Mouse (Mus musculus) yolk sac, embryonic 10.5 days (tissue): ENCODE data around the gene Gm11077.

ENCODE experiments used
- DNase-seq: peaks from one replicate; pipeline ENCODE4 v3.0.0-alpha.2; 2017; ENCODE audit warnings: low spot score

Gm11077 gene

DNA sequence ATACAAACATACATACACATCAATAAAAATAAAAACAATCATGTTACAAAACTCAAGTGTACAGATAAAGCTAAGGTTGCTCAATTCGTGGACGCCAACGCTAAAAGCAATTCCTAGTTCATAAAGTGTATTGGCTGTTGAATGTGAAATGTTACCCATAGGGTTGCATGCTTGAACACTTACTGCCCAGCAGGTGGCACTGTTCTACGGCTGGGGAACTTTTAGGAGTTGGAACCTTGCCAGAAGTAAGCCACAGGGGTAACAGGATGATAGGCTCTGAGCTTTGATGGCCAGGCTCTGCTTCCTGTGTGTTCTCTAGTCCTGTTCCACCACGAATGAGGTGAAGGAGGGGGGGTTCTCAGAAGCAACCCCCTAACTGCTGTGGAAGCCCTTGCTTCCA is at the start of gene Gm11077:
TSS of gene Gm11077 (plus strand) at position 13 of the 400 bp plus-strand sequence.
- DNase-seq: no peak

GRCm38 (mm10) chr6:140680713-140681112 is 48.4 kb upstream of the Gm11077 start:
- DNase-seq: no peak

DNA sequence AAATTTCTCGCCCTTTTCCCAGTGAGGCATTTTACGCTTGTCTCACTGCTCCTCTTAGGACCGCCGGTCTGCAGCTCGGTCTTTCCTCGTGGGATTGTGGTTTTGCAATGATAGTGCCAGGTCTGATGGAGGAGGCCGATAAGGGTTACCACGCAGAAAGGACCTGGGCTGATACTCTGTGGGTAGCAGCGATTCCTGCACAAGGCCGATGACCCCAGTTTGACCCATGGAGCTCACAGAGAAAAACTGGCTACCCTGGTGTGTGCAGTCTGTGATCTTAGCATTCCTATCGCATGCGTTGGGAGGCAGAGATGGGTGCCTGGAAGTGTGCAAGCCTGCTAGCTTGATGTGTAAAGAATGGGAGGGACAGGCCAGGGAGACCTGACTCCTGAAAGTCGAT is 46.3 kb upstream of the Gm11077 start:
- DNase-seq: peak; percentile 50

- no peak for DNase-seq
Observed at GRCm38 (mm10) chr6:140684403-140684802, 44.7 kb upstream of the Gm11077 start.

- no peak for DNase-seq
Observed at GRCm38 (mm10) chr6:140689617-140690404, 39.3 kb upstream of the Gm11077 start.

DNA sequence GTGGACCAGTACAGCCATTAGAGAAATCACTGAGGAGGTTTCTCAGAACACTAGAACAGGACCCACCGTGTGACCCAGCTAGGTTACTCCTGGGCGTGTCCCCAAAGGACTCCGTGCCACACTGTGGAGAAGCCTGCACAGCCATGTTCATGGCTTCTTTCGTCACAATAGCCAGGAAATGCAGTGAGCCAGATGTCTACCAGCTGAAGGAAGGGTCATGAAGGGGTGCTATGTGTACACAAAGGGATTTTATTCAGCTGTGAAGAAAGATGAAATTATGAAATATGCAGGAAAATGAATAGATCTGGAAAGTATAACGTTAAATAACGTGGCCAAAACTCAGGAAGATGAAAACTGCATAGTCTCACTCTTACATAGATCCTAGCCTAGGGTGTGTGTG is 36.9 kb upstream of the Gm11077 start:
- DNase-seq: no peak

- no peak for DNase-seq
Observed at GRCm38 (mm10) chr6:140696192-140696879, 32.7 kb upstream of the Gm11077 start.

DNA sequence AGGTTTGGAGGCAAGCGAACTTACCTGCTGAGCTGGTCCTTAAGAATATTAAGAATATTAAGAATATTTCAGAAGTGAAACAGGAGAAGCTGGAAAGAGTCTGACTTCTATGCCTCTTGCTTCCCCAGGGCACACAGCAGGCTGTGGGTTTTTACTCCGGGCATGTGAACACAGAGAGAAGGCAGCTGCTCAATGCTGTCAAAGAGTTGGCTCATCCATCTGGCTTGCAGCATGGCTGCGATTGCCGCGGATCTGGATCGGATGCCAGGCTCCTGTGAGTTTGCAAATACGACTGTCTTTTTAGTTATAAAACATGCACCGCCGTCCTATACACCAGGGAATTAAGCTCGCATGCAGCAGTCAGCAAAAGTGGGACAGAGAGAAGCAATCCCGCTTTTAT is 31.1 kb upstream of the Gm11077 start:
- no peak for DNase-seq

- no peak for DNase-seq
Observed at GRCm38 (mm10) chr6:140698596-140698995, 30.5 kb upstream of the Gm11077 start.

DNA sequence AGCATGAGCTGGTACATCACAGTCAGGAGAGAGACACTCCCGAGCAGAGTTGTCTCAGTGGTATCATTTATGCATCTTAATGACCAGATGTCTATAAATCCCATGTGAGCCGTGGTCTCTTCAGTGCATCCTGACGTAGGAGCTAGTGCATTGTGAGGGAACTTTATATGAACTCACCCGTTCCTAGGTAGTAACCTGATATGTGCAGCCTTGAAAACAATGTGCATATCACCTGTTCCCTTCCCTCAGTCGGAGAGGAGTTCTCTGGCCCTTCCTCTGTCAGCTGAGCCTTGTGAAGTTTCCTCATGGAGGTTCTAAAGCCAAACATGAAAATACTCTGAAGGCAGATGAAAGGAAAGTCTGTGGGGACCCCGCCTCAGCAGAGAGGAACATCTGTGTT is 27.8 kb upstream of the Gm11077 start:
- DNase-seq: no peak

DNA sequence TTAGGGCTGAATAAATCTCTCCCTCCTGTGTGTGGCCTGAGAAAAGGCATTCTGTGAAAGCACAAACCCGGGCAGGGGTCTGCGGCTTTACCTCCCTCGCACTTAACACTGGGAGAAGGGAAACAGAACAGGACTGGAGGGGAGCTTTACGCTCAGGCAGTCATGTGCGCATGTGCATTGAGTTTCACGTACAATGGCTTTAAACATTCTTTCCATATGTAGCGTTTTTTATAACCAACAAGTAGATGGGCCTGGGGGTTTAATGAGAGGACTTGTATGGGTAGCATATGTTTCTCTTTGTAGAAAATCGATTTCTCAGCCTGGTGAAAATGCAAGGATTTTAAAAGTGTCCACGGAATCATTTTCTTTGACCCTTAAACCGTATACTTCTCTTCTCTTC is 24.0 kb upstream of the Gm11077 start:
- DNase-seq: no peak

DNA sequence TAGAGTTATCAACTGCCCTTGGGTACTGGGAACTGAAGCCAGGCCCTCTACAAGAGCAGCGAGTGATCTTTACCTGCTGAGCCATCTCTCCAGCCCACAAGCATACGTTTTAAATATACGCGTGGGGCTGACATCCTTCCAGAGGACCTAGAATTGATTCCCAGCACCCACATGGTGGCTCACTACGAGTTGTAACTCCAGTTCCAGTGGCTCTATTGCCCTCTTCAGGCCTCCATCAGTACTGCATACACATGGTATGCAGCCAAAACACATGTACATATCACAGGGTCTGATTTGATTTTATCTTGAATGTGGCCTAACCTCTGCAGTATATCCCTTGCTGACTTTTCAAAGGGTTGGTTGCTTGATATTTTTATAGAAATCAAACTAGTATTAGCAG is 23.0 kb upstream of the Gm11077 start:
- DNase-seq: no peak

DNA sequence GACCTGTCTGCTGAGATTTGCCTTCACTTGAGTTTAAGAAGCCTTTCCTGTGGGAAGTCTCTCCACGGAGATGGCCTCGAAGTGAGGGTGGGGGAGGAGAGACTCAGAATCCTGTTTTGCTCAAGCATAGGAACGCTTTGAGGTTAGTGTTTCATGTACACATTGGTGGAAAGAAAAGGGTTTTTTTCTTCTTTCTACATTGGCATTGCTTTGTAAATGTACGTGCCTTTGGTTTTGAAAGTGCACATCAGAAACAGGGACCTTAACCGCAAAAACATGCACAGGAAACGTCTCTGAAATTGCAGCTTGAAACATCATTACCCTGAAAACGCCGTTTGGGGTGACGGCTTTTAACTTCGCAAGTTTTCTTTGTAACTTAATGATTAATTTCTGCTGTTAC is 21.0 kb upstream of the Gm11077 start:
- no peak for DNase-seq

DNA sequence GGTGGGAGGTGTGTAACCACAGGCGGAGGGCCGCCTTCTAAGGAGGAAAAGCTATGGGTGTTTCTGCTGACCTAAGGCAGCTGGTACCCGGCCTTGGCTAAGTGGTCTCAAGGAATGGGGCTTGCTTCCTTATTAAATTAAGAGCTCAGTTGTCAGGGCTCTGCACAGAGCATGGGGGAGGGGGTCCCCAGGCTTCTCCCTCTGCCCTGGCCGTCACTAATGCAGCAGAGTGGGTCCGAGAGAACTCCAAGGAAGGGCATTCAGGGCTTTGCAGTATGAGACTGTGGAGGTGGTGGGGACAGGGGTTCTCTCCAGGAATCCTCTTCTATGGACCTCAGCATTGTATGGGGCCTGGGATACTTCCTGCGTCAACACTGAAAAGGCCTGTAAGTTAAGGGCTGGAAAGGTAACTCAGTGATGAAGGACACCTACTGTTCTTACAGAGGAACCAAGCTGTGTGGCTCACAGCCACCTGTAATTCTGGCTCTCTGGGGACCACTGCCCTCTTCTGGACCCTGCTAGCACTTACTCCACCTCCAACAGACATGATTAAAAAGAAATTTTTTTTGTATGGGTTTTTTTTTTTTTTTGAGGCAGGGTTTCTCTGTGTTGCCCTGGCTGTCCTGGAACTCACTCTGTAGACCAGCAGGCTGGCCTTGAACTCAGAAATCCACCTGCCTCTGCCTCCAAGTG is 19.5 kb upstream of the Gm11077 start:
- no peak for DNase-seq

GRCm38 (mm10) chr6:140712754-140713153 is 16.3 kb upstream of the Gm11077 start:
- no peak for DNase-seq

DNA sequence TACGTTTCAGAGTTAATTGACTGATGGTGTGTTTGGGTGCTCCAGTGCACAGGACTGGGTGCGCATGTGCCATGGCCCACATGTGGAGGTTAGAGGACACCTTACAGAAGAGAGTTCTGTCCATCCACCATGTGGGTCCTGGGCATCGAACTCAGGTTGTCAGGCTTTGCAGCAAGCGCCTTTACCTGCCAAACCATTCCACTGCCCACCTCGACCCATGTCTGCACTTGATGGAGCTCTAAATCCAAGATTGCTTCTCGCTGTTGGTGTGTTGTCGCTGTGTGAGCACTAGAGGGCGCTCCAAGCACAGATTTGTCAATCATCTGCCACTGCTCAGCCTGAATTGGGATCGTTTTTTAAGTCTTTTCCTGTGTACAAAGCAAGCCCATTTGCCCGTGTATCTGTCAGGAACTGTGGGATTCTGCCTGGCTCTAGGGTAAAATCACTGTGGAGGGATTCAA is 14.1 kb upstream of the Gm11077 start:
- DNase-seq: peak; percentile 59

DNA sequence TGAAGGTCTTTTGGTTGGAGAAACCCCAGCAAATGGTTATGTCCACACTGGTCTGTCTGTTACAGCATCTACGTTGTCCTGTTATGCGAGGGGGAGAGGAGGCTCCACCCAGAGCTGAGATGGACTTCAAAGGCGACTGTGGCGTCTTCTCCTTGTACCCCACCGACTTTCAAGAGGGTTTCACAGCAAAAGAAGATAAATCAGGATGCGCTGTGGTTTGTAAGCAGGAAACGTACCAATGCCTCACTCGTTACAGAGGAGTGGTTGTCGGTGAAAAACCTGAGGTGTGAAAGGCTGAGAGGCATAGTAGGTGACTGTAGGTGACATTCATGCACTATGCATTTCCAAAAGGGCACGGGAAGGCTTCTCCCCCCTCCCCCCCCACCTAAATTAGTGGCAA is 7.0 kb upstream of the Gm11077 start:
- no peak for DNase-seq

DNA sequence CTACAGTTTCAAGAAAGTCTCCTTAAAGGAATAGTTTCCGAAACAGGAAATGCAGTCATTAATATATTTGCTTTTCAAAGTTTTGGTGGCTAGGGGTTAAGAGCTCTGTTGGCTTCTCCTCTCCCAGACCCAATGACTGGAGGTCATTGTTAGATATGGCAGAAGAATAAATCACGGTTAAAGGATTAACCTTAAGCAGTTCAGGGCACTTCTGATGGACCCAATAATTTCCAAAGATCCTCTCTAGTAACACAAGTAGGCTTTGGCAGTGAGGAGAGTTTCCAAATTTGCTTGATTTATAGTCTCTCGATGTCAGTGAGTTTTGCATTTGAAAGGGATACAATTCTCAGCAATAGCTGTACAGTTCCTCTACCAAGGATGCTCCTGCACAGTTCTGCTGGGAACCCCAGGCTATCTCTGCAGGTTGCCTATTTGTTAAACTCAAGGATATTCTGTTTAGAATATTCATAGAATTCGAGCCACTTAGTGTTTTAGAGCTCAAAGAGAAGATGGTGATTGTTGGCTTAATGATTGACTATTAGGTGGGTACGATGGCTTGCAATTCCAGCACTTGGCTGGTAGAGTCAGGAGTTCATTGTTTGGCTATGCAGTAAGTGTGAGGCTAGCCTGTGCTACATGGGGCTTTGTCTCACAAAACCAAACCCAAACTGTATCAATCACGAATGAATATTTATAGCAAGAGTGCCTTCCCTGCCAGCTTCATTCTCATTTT is 1.8 kb downstream of the Gm11077 start:
- DNase-seq: no peak

DNA sequence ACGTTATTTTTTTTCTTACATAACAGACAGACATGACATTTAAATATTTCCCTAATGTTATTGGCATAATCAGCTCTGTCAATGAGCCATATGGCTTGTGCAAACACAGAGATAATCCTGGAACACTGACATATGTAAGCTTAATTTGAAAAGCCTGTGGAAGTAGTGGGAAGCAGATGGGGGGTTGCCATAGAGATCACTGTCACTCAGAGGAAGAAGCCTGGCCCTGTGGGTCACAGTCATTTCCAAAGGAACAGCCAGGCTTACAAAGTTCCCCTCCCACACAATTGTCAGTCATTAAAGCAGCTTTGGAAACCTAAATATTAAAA is 2.3 kb downstream of the Gm11077 start:
- no peak for DNase-seq

DNA sequence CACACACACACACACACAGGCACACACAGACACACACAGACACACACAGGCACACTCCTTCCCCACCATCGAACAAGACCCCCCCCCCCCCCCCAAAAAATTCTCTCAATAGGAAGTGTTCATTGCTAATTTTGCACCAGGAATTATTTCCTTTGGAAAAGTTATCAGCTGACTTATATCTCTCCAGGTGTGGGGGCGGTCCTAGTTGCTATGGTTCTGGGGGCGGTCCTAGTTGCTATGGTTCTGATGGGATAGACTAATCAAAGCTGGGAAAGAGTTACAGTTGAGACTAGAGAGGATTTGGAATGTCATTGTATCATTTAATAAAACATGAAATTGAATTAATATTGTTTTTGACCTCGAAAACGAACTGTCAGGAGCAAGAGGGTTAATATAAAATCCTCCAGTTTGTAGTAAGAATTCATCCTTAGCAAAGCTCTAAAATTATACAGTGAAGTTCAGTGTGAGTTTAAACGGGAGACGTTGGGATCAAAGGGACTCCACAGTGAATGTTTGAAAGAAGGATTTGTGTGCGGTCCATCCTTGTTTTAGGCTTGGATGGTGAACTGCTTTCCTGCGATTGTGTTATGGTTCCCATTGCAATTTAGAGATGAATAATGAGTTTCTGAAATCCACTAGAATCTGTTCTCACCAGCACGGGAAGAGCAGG is 4.0 kb downstream of the Gm11077 start:
- DNase-seq: no peak

DNA sequence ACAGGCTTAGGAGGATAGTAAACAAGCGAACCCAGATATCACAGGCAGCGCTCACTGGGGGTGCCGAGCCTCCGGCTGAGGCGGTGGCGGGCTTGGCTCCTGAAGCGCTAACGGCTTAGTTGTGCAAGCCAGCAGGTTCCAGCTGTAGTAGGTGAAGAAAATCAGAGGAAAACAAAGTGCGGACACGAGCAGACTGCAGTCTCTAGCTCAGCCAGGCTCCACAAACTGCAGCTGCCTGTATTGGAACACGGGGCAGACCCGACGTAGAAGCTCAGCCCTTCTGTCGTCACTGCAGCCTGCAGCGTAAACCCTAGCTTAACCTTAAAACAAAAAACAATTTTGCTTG is 4.5 kb downstream of the Gm11077 start:
- DNase-seq: no peak

- DNase-seq: no peak
Observed at GRCm38 (mm10) chr6:140745586-140745985, 16.5 kb downstream of the Gm11077 start.
